Mouse (Mus musculus) adipocyte (in vitro differentiated cells): Measurements from ENCODE around the gene Cyp2j12.
"Not testable (repeated sequence)": the region's sequence is repeated elsewhere in the genome, so short reads cannot be mapped to it uniquely, and the experiment has no call there.

Source experiments
- DNase-seq: peaks from one replicate; pipeline ENCODE4 v3.0.0-alpha.2; 2016; ENCODE audit warnings: low spot score

Cyp2j12 gene

DNA sequence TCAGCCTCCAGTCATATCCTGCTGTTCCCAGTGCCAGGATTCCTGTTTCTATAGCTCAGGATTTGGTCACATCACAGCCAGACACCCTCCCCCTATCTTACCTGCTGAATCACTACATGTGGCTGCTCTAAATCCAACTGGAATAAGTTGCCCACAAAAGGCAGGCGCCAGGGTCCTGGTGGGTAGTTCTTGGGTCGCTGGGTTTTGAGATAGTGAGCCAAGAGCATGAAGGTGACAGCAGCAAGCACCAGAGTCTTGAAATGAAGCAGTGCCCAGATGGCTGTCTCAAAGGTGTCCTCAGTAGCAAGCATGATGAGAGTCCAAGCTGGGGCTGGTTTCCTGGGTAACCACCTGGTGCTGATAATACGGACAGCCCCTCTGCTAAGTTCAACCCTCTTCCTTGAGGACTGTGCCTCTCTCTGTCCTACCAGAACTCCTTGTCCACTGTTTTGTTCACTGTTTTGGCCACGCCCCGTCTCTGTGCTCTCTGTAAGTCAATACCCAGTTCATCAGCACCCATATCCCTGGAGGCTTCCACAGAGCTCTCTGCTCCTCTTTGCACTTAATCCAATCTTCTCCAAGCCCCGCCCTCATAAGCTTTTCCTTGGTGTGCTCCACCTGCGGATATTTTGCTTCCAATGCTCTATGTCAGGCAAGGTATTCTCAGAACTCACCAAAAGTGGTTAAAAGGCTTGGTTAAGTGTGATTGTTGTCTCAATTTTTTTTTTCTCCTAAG lies at the start of gene Cyp2j12:
Gene Cyp2j12, minus strand, starts transcription at position 421 of the 736 bp plus-strand sequence.
- no peak for DNase-seq

DNA sequence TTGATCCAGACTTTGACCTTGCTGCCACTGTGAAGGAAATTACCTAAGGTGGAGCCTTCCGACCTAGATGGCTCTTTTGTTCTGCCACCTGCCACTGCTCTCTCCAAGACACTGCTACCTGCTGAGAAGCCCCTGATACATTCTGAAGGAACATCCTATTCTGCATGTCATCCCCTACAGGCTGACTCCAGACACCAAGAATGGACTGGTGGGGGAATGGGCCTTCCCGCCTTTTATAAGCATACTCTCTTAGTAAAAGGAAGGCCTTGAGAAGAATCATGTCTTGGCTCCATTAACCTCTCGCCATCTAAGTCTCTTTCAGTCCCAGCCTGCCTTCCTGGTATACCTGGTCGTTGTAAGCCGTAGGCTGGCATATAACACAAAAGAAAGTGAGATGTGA lies 48.4 kb upstream of the Cyp2j12 start:
- not testable (repeated sequence) for DNase-seq

DNA sequence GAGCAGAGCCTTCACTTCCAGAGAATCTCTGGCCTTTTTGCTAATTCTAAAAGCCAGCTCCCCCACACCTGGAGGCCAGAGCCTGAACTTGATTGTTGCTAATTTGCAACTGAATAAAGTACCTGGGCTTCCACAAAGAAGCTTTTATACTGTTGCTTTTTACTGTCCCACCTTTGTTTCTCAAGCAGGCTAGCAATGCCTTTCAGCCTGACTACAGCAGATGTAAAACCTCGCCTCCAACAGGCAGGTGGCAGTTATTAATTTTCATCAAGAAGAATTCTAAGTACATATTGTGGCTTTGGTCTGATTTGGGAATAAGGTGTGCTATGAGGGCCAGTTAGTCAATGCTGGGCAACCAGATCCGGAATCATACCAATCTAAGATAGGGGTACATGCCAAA lies 47.7 kb upstream of the Cyp2j12 start:
- not testable (repeated sequence) for DNase-seq

DNA sequence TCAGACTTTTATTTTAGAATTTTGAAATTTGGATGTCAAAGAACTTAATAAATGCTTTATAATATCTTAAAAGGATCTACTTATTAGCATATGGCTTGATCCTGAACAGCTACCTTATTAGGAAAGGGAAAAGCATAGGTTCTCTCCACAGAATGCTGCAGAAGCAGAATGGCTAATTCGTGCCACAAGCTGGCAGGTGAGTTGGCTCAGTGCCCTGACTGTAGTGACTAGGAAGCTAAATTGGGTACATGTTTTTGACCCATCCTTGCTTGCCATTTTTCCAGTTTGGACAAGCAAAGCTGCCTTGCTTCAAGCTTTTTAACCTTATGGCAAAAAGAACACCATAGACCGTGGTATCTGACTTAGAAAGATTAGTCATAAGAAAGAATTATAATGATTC lies 47.2 kb upstream of the Cyp2j12 start:
- DNase-seq: not testable (repeated sequence)

DNA sequence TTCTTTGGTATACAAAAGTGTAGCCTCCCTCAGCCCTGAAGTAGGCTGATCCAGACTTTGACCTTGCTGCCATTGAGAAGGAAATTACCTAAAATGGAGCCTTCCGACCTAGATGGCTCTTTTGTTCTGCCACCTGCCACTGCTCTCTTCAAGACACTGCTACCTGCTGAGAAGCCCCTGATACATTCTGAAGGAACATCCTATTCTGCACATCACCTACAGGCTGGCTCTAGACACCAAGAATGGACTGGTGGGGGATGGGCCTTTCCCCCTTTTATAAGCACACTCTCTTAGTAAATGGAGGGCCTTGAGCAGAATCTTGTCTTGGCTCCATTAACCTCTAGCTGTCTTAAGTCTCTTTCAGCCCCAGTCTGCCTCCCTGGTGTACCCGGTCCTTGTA lies 43.8 kb upstream of the Cyp2j12 start:
- not testable (repeated sequence) for DNase-seq

DNA sequence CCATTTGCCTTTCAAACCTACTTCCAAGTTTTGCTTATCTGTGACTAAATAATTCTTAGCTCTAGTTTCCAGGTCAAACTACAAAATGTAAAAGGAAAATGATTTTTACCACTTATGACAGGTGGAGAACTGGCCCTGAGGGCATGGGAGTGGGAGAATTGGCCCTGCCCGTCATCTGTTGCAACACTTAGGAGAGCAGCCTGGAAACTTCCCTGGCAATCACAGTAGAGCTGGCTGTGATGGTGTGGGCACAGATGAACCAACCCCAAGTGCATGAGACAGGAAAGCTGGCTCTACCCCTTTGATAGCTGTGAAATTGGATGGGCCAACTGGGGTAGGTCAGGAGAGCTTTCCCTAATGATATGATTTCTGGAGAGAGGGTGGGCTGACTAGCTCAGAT lies 21.9 kb upstream of the Cyp2j12 start:
- no peak for DNase-seq

DNA sequence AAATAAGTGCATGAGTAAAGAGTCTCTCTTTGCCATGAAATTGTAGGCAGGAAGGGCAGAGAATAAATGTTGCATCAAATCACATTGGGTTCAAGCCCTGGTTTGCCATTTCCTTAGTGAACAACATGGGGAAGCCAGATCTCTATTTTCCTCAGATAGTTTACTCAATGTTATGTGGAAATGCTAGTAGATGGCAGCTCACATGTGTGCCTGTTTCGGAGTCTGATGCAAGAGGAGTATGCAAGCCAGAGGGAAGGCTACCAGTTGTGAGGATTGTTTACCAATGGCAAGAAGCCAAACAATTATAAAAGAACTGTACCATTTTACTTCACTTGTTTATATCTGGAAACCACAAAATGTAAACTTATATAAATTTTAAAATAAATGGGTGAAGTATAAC lies 20.6 kb upstream of the Cyp2j12 start:
- DNase-seq: peak; percentile 7

DNA sequence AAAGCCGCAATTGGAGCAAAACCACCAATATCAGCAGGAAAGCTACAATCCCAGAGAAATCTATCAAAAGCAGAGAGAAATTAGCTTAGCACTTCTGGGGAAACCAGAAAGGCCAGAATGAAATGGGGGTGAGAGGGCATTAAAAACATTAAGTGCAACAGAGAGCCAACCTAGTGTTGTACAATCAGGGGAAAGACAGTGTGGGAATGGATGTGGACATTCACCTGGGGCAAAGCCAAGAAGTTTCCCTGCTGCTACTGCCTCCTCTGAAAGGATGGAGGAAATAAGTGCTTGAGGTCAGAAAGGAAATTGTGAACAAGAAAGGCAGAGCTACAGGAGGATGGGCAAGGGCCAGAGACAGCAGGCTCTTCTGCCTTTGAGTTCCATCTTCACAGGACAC lies 1.7 kb downstream of the Cyp2j12 start:
- DNase-seq: peak; percentile 2

DNA sequence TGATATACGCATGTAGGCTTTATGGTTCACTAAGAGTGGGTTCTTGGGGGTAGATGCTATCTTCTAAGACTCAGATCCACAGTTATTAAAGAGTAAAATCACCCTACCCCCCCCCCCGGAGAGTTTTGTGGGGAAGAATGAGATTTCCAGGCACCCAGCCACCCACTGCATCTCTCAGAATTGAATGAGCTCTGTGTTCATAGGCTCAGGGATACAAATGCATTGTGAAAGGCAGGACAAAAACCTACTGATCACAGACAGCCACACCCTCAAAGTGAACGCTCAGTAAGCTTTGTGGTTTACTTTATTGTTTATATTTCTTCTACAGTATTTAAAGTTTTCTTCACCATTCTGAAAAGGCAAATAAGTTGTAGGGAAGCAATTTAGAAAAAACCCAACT lies 6.7 kb downstream of the Cyp2j12 start:
- DNase-seq: no peak

DNA sequence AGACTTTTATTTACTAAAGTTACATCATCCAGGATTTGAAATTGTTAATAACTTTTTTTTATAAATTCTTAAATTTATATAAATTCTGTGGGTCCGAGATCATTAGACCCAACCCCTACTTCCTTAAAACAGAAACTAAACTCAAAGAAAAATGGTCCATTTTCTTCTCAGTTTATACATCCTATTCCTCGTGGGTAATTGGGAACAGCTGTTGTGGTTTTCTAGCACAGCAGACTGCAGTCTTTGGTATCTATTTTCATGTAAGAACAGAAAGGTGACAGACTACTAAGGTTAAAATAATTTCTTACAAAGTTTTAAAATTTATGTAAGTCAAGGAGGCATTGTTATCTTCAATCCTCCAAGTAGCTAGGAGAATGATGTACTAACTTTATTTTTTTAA lies 44.1 kb downstream of the Cyp2j12 start:
- DNase-seq: no peak

DNA sequence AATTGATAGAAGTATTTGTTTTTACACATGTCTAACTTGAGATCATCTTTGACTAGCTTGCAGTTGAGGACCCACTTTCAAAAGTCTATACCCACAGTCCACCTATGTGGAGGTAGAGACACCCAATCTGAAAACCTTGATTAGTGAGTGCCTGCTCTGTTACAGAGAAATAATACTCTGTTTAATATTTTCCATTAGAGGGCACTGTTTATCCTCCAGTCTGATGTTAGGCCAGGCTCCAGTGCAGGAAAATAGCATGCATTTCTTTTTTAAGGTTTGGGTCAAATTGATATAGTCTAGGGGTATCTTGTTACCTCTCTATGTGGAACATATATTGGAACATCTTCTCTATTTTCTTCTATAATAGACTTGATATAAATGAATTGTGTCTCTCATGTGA lies 49.1 kb downstream of the Cyp2j12 start:
- no peak for DNase-seq

DNA sequence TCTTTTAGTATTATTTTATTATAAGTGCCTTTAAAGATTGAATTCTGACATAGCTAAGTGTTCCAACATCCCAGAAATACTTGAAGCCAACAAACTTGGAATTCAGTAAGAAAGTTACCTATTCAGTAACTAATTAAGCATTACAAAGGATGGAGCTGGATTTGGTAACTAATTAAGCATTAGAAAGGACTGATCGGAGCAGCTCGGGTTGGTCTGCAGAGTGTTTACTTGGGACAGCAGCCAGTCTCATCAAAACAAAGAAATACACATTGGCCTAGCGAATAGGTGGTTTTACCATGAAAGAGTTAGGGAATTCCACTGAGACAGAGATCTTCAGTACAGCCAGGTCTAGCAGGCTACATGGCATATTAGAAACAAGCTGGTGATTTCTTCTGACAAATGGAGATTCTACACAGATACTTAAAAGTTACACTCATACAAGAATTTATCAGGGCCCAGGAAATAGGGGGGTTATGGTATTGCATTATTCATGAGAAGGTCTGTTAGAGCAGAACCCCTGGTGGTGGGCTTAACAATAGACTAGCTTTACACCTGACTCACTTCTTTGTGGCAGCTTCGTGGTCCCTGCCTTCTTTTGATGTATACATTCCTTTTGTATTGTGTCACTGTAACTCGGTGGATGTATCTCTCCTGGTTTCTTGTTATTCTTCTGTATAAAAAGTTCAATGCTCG lies 51.5 kb downstream of the Cyp2j12 start:
- DNase-seq: not testable (repeated sequence)

DNA sequence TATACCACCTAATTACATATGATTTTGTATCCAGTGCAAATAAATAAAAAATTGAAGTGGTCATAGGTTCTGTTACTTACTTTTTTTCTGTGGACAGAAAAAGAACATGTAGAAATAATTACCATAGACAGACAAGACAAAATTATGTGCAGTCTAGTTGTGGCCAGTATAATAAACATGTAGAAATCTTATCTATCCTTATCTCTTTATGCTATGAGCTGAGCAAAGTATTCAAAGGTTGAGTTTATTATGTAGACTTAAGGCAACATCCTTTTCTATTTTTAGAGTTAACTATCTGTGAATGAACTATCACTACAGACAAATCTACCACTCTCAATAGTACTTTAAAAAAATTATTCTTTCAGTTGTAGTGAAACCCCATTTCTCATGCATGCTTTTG lies 62.6 kb downstream of the Cyp2j12 start:
- DNase-seq: no peak

DNA sequence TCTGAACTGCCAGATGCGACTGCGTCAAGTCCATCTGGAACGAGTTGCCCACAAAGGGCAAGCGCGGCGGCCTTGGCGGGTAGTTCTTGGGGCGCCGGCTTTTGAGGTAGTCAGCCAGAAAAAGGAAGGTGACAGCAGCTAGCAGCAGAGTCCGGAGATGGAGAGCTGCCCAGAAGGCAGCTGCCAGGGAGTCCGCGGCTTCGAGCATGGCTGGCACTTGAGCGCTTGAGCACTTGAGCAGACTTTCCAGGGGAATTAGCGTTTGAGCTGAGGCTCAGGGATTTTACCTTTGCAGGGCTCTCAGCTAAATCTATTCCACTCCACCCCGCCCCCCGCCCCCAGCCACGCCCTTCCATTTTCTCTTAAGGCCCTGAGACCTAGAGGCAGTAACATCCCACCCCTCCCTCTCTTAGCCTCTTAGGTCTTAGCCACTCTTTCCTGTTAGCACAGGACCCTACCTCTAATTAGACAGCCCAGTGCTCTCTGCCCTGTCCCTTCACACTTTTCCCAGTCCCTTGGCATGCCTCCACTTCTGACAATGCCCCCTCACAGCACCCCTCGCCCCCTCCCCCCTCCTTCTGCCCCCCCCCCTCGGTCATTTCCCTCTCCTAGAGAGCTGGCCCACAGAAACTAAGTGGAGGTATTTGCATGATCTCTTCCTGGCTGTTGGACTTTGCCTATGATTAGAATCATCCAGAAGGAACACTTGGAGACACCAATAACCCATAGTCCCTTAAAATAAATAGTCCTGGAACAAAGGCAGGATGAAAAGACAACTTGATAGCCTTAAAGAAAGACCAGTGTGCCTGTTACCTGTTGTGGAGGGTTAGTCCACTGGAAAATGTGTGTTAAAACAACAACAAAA lies 63.5 kb downstream of the Cyp2j12 start, which contains the start of gene Cyp2j13:
Gene Cyp2j13, minus strand, starts transcription at position 286 of the 865 bp plus-strand sequence.
- no peak for DNase-seq

DNA sequence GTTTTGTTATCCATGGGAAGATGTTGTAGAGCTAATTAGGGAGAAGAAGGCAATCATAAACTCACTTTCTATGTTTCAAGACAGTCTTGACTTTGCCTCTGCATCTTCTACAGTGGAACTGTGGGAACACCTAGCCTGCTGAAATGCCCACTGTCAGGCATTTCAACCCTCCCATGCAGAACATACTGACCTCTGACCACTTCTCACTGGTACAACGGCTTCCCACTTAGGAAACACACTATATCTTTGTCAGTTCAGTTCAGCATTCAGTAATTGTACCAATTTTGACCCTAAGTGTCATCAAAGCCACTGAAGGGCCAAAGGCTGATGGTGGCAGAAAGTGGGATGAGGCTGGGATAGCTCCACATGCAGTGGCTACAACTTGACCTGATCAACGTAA lies 78.9 kb downstream of the Cyp2j12 start:
- no peak for DNase-seq

DNA sequence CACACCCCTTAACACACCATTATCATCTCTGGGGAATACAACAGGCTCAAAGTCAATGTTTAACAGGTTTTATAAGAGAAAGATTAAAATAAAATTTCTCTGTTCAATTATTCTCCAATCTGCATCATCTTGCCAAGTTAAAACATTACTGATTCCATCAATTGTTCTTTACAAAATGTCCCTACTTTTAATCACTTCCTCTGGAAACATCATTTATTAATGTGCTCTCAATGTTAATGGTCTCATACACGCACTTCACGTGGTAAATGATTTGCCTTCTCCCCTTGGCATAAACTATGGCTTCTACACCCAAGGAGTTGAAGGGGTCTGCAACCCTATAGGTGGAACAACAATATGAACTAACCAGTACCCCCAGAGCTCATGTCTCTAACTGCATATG lies 80.8 kb downstream of the Cyp2j12 start:
- no peak for DNase-seq
